Mouse (Mus musculus): ENCODE data around the gene Rap1gap. TPM values are rescaled to one million over a fixed set of nuclear protein-coding genes. Genes with fewer than 3 reads are reported as not detected.
A peak's percentile ranks its signal among the peaks of the same experiment; 100 is the strongest.

Rap1gap gene
- total RNA-seq, 2 experiments from 2014 or later = 11.4 to 17.6 TPM

- no peak for DNase-seq
- intact Hi-C loops (cut with DNase I) = no loop called here
Measured at GRCm38 (mm10) chr4:137717671-137718070, 53.1 kb downstream of the Rap1gap start.

GRCm38 (mm10) chr4:137719378-137720077 lies 55.0 kb downstream of the Rap1gap start:
- no peak for DNase-seq
- intact Hi-C loops (cut with DNase I) = no loop called here

- intact Hi-C loops (cut with DNase I) = no loop called here
- DNase-seq = no peak
Measured at GRCm38 (mm10) chr4:137721563-137721962, 57.0 kb downstream of the Rap1gap start.

GRCm38 (mm10) chr4:137722230-137722629 lies 57.7 kb downstream of the Rap1gap start:
- intact Hi-C loops (cut with DNase I) = loop anchor here (1.0 kb wide), 2 partner anchors 39 to 46 kb away; no protein-coding TSS in a partner anchor
- no peak for DNase-seq

GRCm38 (mm10) chr4:137722692-137723427 lies 58.3 kb downstream of the Rap1gap start:
- intact Hi-C loops (cut with DNase I) = loop anchor here (1.0 kb wide), 2 partner anchors 40 to 47 kb away; no protein-coding TSS in a partner anchor
- DNase-seq = peak; percentile 73 to 82

GRCm38 (mm10) chr4:137723527-137723926 lies 59.0 kb downstream of the Rap1gap start:
- DNase-seq = no peak
- intact Hi-C loops (cut with DNase I) = no loop called here

DNA sequence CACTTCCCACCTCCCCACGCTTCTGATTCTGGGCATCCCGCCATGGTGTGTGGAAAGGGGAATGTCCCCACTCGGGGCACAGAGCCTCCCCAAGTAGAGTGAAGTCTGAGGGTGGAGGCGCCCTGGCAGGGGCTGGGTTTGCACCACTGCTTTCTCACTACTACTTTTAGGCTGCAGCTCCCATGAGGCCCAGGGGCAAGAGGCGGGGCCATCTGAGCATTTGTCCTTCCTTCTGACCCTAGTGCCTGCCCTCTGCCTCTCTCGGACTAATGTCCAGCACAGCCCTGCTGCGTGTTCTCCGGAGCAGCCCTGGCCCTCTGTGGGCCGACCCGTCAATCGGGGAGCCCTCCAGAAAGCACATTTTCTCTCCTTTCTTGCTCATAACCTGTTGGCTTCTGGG lies 59.7 kb downstream of the Rap1gap start:
- peak; percentile 59 to 63 for DNase-seq
- intact Hi-C loops (cut with DNase I) = no loop called here

DNA sequence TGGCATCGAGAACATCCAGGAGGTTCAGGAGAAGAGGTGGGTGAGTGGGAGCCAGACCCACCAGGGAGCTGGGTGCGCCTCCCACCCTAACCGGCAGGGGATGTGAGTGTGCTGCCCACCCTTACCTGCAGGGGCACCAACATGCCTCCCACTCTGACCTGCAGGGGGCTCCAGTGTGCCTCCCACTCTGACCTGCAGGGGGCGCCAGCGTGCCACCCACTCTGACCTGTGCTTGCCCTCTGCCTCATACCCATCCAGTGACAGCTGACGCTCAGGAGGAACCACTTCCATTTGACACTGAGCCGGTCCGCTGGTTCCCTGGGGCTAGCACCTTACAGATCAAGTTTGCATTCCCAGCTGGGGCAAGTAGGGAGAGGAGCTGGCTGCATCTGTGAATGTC lies 60.2 kb downstream of the Rap1gap start:
- DNase-seq = peak in 1 of 2 experiments; percentile 74
- intact Hi-C loops (cut with DNase I) = no loop called here

DNA sequence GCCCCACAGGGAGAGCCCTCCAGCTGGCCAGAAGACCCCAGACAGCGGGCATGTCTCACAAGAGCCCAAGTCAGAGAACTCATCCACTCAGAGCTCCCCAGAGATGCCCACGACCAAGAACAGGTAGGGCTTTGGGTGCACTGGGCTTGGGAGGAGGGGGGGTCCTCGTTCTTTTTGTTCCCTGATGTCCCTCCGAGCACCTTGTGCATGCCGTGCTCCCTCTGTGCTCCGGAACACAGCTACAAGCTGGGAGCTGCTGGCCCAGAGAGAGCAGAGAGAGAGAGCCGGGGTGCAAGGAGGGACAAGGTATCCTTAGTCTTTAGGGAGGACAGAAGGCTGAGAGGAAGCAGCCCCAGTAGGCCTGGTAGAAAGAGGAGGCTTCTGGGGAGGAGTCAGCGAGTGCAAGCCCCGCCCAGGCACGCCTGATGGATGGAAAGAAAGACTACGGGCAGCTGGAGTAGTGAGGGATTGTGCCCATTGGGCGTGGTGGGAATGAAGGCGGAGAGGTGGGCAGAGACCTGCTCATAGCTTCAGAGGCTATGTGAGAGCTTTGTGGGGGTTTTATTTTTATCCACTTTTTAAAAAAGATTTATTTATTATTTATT lies 61.1 kb downstream of the Rap1gap start:
- no peak for DNase-seq
- intact Hi-C loops (cut with DNase I) = no loop called here

- DNase-seq = no peak
Measured at GRCm38 (mm10) chr4:137726739-137727505, 62.4 kb downstream of the Rap1gap start.

GRCm38 (mm10) chr4:137727506-137728187 lies 63.1 kb downstream of the Rap1gap start:
- no peak for DNase-seq
- intact Hi-C loops (cut with DNase I) = no loop called here

More at GRCm38 (mm10) chr4:137726739-137727505, 62.4 kb downstream of the Rap1gap start:
- intact Hi-C loops (cut with DNase I) = no loop called here

DNA sequence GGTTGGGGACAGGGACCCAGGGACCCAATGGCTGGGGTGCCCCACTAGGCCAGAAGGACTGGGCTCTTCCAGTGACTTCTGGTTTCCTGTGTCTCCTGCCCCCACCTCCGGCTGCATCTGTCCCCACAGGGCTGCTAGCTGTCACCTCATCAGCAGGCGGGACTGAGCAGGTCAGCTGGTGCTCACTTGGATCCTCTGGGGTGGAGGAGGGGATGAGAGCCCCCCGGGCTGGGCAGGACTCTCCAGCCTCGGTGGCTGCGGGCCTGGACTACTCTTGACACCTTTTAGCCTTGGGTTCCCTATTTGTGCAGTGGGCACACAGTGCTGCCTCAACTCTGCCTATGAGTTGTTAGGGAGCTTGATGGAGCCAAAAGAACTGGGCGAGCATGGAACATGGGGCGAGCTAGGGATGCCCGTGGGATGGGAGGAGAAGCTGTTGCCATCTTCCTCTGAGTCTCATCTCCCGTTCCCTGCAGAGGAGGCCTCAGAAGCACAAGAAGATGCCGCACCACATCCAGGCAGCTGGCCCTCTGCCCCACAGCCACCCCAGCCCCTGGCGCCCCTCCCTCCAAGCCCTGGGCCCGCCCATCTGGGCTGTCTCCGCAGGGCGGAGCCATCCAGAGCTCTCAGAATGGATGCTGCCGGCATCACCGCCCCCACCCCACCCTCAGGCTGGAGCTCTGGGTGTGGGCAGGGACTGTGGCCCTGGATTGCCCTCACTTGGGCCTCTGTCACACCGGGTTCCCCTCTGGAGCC lies 64.1 kb downstream of the Rap1gap start:
- DNase-seq = no peak
- intact Hi-C loops (cut with DNase I) = no loop called here

DNA sequence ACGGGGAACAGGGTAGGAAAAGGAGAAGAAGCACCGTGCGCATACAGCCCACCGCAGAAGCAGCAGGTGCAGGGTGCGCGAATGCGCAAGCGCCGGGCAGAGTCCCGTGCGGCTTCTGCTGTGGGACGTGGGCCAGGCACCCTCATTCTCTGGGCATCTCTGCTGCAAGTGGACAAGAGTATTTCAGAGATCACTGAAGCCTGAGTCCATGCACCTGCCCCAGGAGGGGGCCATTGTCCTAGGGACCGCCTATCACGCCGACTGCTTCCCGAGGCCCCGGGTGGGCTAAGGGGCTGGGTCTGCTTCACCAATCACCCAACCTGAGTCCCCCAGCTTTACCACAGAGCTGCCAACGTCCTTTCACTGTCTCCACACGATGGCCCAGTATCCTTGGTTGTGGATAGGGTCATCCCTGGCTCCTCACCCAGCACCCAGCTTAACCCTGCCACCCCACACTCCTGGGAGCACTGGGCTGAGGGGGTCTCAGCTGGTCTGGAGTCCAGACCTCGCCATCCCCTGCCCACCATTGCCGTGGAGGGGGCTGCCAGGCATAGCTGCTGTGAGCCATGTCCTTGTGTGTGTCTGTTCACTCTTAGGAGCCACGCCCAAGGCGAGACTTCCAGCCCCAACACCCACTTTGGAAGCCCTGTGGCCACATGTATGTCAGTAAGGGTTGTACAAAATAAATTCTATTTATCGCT lies 64.8 kb downstream of the Rap1gap start:
- DNase-seq = no peak
- intact Hi-C loops (cut with DNase I) = no loop called here

- DNase-seq = peak; percentile 90 to 92
- intact Hi-C loops (cut with DNase I) = loop anchor here (1.0 to 2.0 kb wide), 3 partner anchors 66 to 223 kb away; partner anchors contain the start of gene Alpl
Measured at GRCm38 (mm10) chr4:137730134-137730533, 65.6 kb downstream of the Rap1gap start.

GRCm38 (mm10) chr4:137730757-137731156 lies 66.2 kb downstream of the Rap1gap start:
- intact Hi-C loops (cut with DNase I) = loop anchor here (1.0 to 2.0 kb wide), 3 partner anchors 66 to 222 kb away; partner anchors contain the start of gene Alpl
- DNase-seq = no peak

- intact Hi-C loops (cut with DNase I) = loop anchor here (2.0 kb wide), 1 partner anchor 221 kb away; no protein-coding TSS in a partner anchor
- no peak for DNase-seq
Measured at GRCm38 (mm10) chr4:137731891-137732290, 67.4 kb downstream of the Rap1gap start.

- DNase-seq = no peak
- intact Hi-C loops (cut with DNase I) = no loop called here
Measured at GRCm38 (mm10) chr4:137732361-137732760, 67.8 kb downstream of the Rap1gap start.

DNA sequence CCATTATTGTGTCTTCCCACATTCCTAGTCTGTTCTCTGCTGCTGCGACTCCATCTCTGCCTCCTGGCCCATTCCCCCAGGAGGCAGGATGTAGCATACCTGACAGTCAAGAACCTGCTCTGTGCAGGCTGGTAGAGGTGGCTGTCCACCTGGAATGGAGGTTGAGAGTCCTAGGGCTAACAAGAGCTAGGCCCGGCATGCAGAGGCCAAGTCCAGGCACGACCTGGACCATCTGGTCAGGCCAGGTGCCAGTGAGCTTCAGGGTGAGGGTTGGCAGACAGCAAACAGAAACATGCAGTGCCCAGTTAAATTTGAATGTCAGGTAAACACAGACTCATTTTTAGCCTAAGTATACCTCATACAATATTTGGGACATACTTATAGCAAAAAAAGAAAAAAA lies 68.4 kb downstream of the Rap1gap start:
- no peak for DNase-seq
- intact Hi-C loops (cut with DNase I) = no loop called here

GRCm38 (mm10) chr4:137733459-137733858 lies 68.9 kb downstream of the Rap1gap start:
- DNase-seq = no peak
- intact Hi-C loops (cut with DNase I) = no loop called here

All from heart, postnatal 36 days (tissue).